Comparison of ENCODE assay signal across 23 mouse cellular contexts in genomic region chr8:6991516-6991915, GRCm38 (mm10).
DNase-seq lines count a peak whose midpoint lies in the region; ATAC-seq and TF ChIP-seq lines count a peak whose summit lies in the region.
"Had no signal": no experiment of that assay in that cellular context is flagged by ENCODE, and none has a peak within 500 bp of the region (broad histone marks: within the 10 kb centered on the region; RNA-seq: fewer than 3 reads in every experiment).

No protein-coding gene starts in this region.

- H3K27ac ChIP-seq in lung, embryonic 14.5 days (ENCODE audit: low read depth) = no peak overlapping the region
- H3K27ac ChIP-seq: embryonic facial prominence, embryonic 10.5 days; embryonic facial prominence, embryonic 12.5 days; forebrain, embryonic 12.5 days; forebrain, embryonic 15.5 days had no signal

- H3K27me3 ChIP-seq in lung, embryonic 14.5 days (ENCODE audit: insufficient read depth, low read length) = no peaks in the 10 kb centered on the region
- H3K27me3 ChIP-seq: CH12.LX; embryonic facial prominence, embryonic 12.5 days; forebrain, embryonic 12.5 days; forebrain, embryonic 15.5 days had no signal

- 88% methylated on average over 2 of the region's 2 CpGs for WGBS in lung, embryonic 14.5 days

- TF ChIP-seq POLR2A in brain, embryonic 14.5 days (IDR thresholded peaks at IDR 0.05; ENCODE audit: borderline replicate concordance, extremely low read depth, insufficient read depth, insufficient read length, poor library complexity, severe bottlenecking) = no peak

- H3K9me3 ChIP-seq in lung, embryonic 14.5 days (ENCODE audit: low read depth, low read length) = no peaks in the 10 kb centered on the region
- H3K9me3 ChIP-seq: embryonic facial prominence, embryonic 10.5 days; embryonic facial prominence, embryonic 12.5 days; forebrain, embryonic 12.5 days; forebrain, embryonic 15.5 days; G1E had no signal

- no peak for TF ChIP-seq CTCF in lung, embryonic 14.5 days (IDR thresholded peaks at IDR 0.05; ENCODE audit: low read depth)
- no peak for TF ChIP-seq CTCF in brain, embryonic 14.5 days (IDR thresholded peaks at IDR 0.05; ENCODE audit: borderline replicate concordance, extremely low read depth, insufficient read depth, insufficient read length)

- ATAC-seq in lung, embryonic 14.5 days (ENCODE audit: insufficient read depth) = no peak
- ATAC-seq: CD4-positive, CD25-positive, alpha-beta regulatory T cell, adult 4 months; forebrain, embryonic 15.5 days; forebrain, postnatal 0 days had no signal

- H3K4me2 ChIP-seq in lung, embryonic 14.5 days = no peak overlapping the region
- H3K4me2 ChIP-seq: embryonic facial prominence, embryonic 12.5 days; forebrain, embryonic 12.5 days; forebrain, embryonic 15.5 days had no signal

- H3K4me3 ChIP-seq in lung, embryonic 14.5 days (ENCODE audit: low read depth, low read length) = no peak overlapping the region
- H3K4me3 ChIP-seq: embryonic facial prominence, embryonic 10.5 days; embryonic facial prominence, embryonic 12.5 days; forebrain, embryonic 12.5 days; forebrain, embryonic 15.5 days had no signal

- H3K36me3 ChIP-seq in lung, embryonic 14.5 days (ENCODE audit: insufficient read depth) = no peaks in the 10 kb centered on the region
- H3K36me3 ChIP-seq: embryonic facial prominence, embryonic 10.5 days; embryonic facial prominence, embryonic 12.5 days; forebrain, embryonic 12.5 days; forebrain, embryonic 15.5 days; G1E had no signal

- H3K4me1 ChIP-seq in lung, embryonic 14.5 days (ENCODE audit: insufficient read depth) = no peaks in the 10 kb centered on the region
- H3K4me1 ChIP-seq: embryonic facial prominence, embryonic 10.5 days; embryonic facial prominence, embryonic 12.5 days; forebrain, embryonic 12.5 days; forebrain, embryonic 15.5 days had no signal

- DNase-seq in lung, embryonic 14.5 days = peak; percentile 27
- no peak for DNase-seq in lung, postnatal 14 days
- peak; percentile 82 for DNase-seq in Muller cell, postnatal 12 days (ENCODE audit: inconsistent ontology term)
- DNase-seq in brain, embryonic 14.5 days (ENCODE audit: low read depth) = peak; percentile 16
- no peak for DNase-seq in cerebellum, adult 8-10 months
- no peak for DNase-seq in heart, postnatal 4 days
- DNase-seq: adrenal gland, adult 2 months; adrenal gland, postnatal 10 days; adrenal gland, postnatal 25 days; B cell, adult 2 months; cerebellum, adult 11 months; cerebellum, adult 18-20 months; cerebellum, adult 9-10 months; cerebellum, postnatal 10 days; cerebellum, postnatal 25 days; forebrain, postnatal 0 days had no signal

- no peak overlapping the region for H3K9ac ChIP-seq in lung, embryonic 14.5 days
- H3K9ac ChIP-seq: embryonic facial prominence, embryonic 12.5 days; forebrain, embryonic 12.5 days; forebrain, embryonic 15.5 days; forebrain, postnatal 0 days had no signal

Comparison
In these comparisons a context has a peak if more than half of its experiments do, and no peak if none do; other contexts are left out.
1. DNase-seq: peak in lung, embryonic 14.5 days (single experiment), Muller cell, postnatal 12 days (single experiment) and brain, embryonic 14.5 days (single experiment); none in lung, postnatal 14 days (single experiment), cerebellum, adult 8-10 months (single experiment) and heart, postnatal 4 days (single experiment).